Mouse (Mus musculus): ENCODE results near the gene Hp. TPM values are rescaled to one million over a fixed set of nuclear protein-coding genes. Genes with fewer than 3 reads are reported as not detected.

The Hp gene
- polyA plus RNA-seq, 1 experiment from 2014 or later, result 1.7 TPM

DNA sequence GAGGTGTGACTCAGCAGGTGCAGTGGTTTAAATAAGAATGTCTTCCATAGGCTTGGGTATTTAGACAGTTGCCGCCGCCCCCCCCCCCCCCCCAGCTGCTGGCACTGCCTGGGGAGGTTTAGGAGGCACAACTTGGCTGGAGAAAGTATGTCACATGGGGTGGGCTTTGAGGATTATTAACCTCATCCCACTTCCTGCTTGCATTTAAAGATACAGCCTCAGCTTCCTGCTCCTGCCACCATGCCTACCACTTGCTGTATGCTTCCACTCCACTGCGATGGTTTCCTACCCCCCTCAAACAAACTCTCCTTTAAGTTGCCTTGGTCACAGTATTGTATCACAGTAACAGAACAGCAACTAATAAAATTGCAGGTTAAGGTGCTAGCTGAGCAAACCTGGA lies 34.9 kb downstream of the Hp start:
- H3K36me3 ChIP-seq, result peaks cover 36% of the 10 kb centered on the region
- ATAC-seq (ENCODE audit: low FRiP score, low read depth), result no peak
- no peaks in the 10 kb centered on the region for H3K27me3 ChIP-seq
- H3K4me2 ChIP-seq (replicated peaks), result no peak overlapping the region
- no peak overlapping the region for H3K4me3 ChIP-seq
- H3K27ac ChIP-seq, result no peak overlapping the region; the same call in 1 of the 2 replicates
- H3K9me3 ChIP-seq, result no peaks in the 10 kb centered on the region
- WGBS, result 47% methylated on average over 3 of the region's 3 CpGs
- no peak overlapping the region for H3K9ac ChIP-seq
- peaks cover 24% of the 10 kb centered on the region for H3K4me1 ChIP-seq

DNA sequence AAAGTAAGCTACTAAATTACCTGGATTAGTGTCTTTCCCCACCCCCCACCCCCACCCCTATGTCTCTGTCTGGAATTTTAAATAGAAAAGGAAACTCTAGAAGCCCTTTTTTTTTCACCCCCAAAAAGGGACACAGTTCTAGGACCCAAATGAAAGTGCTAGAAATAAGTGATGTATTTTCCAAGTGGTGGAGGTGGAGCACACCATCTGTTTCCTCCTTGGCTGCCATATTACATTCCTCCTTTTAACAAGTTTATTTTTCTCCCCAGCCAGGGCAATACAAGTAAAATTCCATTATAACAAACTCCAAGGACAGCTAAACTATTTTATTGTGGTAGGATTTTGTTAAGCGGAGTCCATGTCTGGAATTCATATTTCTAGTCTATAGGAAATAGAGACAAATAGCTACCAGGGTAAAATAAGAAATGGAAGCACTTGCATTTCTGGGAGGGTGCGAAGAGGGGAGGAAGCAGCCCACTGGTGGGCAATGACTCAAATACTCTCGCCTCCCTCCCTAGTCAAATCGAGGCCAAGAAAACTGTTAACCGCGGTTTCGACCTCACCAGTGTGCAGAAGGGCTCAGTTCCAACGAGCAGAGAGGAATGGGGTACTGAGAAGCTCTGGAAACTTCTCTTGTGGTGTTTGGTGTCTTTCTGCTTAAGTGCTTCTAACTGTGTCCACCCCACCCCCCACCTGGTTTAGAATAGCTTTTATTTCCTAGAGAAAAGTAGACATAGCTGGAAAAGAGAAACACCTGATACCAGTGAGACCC lies 36.0 kb downstream of the Hp start:
- peak overlapping the region; percentile 78 for H3K27ac ChIP-seq
- H3K9me3 ChIP-seq, result no peaks in the 10 kb centered on the region
- ATAC-seq (ENCODE audit: low FRiP score, low read depth), result peak; percentile 72
- no peak overlapping the region for H3K4me3 ChIP-seq
- no peaks in the 10 kb centered on the region for H3K27me3 ChIP-seq
- H3K9ac ChIP-seq, result no peak overlapping the region
- H3K4me2 ChIP-seq (replicated peaks), result no peak overlapping the region
- peaks cover 24% of the 10 kb centered on the region for H3K4me1 ChIP-seq
- peaks cover 24% of the 10 kb centered on the region for H3K36me3 ChIP-seq
- 52% methylated on average over 8 of the region's 8 CpGs for WGBS

DNA sequence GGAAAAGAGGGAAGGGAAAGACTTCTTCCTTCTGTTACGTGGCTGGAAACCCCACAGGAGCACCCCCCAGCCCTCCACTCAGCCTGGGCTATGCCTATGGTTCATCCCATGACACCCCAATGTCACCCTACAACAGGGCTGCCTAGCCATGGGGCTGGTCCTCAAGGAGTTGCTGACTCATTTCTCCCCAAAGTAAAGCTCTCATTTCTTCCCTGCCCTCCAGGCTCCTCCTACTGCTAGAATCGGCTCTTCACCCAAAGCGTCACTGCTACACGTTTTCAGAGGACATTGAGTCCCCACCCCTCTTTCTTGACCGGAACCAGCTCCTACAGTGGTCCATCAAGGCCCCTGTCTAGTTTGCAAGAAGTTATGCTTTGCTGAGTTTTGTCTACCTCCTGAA lies 36.8 kb downstream of the Hp start:
- Histone ChIP-seq H3K4me2 (replicated peaks) (no peak overlapping the region), H3K27me3 (no peaks in the 10 kb centered on the region), H3K9ac (no peak overlapping the region), H3K36me3 (peaks cover 17% of the 10 kb centered on the region), H3K4me1 (peaks cover 24% of the 10 kb centered on the region), H3K9me3 (no peaks in the 10 kb centered on the region), H3K27ac (peak overlapping the region; percentile 78), H3K4me3 (no peak overlapping the region)
- no peak for ATAC-seq (ENCODE audit: low FRiP score, low read depth)
- 66% methylated on average over 5 of the region's 5 CpGs for WGBS

DNA sequence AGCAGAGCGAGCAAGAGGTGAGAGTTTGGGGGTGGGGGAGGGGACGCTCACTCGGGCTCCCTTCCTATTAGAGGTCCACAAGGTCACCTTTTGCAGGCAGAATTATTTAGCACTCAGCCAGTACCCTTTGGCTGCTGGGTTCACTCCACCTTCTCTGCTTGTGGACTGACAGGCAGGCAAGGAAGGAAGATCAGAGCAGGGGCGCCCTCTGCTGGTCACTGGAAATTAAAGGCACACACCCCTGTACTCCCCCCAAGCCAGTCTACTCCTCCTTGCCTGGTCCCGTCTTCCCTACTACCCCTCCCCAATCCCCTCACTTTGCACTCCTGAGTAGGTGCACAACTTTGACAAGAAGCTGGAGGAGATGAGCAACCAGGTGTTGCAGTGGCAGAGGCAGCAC lies 42.3 kb downstream of the Hp start:
- 3% methylated on average over 5 of the region's 5 CpGs for whole genome bisulfite sequencing
- H3K4me1 ChIP-seq, result peaks cover 5% of the 10 kb centered on the region
- peak overlapping the region; percentile 58; the same call in 1 of the 2 replicates for H3K9ac ChIP-seq
- no peaks in the 10 kb centered on the region for H3K9me3 ChIP-seq
- peak; percentile 87 for ATAC-seq (ENCODE audit: low FRiP score, low read depth)
- H3K27me3 ChIP-seq, result no peaks in the 10 kb centered on the region
- peak overlapping the region; percentile 50 for H3K4me2 ChIP-seq (replicated peaks)
- peak overlapping the region; percentile 48; the same call in 1 of the 2 replicates for H3K27ac ChIP-seq
- no peaks in the 10 kb centered on the region for H3K36me3 ChIP-seq
- peak overlapping the region; percentile 19; the same call in 1 of the 2 replicates for H3K4me3 ChIP-seq

DNA sequence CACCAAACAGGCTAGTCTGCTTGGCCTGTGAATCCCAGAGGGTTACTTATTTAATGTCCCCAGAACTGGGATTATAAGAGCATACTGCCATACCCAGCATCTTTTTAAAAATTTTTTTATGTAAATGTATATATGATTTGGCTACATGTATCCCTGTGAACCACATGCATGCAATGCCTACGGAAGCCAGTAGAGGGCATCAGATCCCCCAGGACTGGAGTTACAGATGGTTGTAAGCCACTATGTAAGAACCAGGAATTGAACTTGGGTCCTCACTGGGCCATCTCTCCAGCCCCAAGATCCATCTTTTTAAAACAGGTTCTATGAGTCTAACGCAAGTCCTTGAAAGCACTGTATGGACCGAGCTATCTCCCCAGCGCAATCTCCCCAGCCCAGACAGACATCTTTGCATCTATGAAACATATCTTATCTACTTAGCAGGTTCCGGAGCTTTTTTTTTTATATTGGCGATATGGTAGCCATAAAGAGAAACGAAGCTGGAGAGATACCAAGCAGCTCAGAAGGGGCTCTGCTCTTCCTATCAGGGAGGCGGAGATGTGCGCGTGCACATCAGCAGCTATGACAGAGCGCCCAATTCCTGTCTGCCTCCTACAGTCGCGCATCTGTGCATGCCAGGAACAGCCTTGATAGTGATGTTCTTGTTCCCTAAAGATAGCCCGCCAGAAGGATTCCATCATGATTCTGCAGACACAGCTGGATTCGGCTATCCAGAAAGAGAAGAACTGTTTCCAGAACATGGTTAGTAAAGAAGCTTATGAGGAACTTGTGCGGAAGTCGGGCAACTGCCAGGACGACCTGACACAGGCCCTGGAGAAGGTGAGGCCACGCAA lies 43.6 kb downstream of the Hp start:
- H3K4me3 ChIP-seq, result no peak overlapping the region
- 86% methylated on average over 19 of the region's 19 CpGs for whole genome bisulfite sequencing
- H3K27me3 ChIP-seq, result no peaks in the 10 kb centered on the region
- no peaks in the 10 kb centered on the region for H3K36me3 ChIP-seq
- peaks cover 5% of the 10 kb centered on the region for H3K4me1 ChIP-seq
- no peak for ATAC-seq (ENCODE audit: low FRiP score, low read depth)
- H3K27ac ChIP-seq, result no peak overlapping the region
- H3K4me2 ChIP-seq (replicated peaks), result no peak overlapping the region
- no peaks in the 10 kb centered on the region for H3K9me3 ChIP-seq
- H3K9ac ChIP-seq, result no peak overlapping the region

Other genes starting within 250 kb of the Hp start
- gene Pmfbp1, start 85.1 kb downstream of the Hp start, polyA plus RNA-seq (2015; fragmentation: Nextera tagmentation; extraction: Ambion mirVana), result 0.23 and 0.29 TPM in 2 replicates
- 27.6 and 29.2 TPM in 2 replicates for gene Dhx38, start 13.3 kb downstream of the Hp start, polyA plus RNA-seq (2015; fragmentation: Nextera tagmentation; extraction: Ambion mirVana)
- 25.2 and 25.4 TPM in 2 replicates for gene Txnl4b, start 13.3 kb downstream of the Hp start, polyA plus RNA-seq (2015; fragmentation: Nextera tagmentation; extraction: Ambion mirVana)
- gene Dhodh, start 29.5 kb upstream of the Hp start, polyA plus RNA-seq (2015; fragmentation: Nextera tagmentation; extraction: Ambion mirVana), result 49.8 and 54.1 TPM in 2 replicates
- 0.10 and 0.13 TPM in 2 replicates for gene Pkd1l3, start 35.3 kb upstream of the Hp start, polyA plus RNA-seq (2015; fragmentation: Nextera tagmentation; extraction: Ambion mirVana)
- gene Ist1, start 114.1 kb upstream of the Hp start, polyA plus RNA-seq (2015; fragmentation: Nextera tagmentation; extraction: Ambion mirVana), result 159 and 162 TPM in 2 replicates
- gene Zfp821, start 126.4 kb upstream of the Hp start, polyA plus RNA-seq (2015; fragmentation: Nextera tagmentation; extraction: Ambion mirVana), result 38.7 and 40.4 TPM in 2 replicates
- 6.7 and 11.3 TPM in 2 replicates for gene Atxn1l, start 158.6 kb upstream of the Hp start, polyA plus RNA-seq (2015; fragmentation: Nextera tagmentation; extraction: Ambion mirVana)
- gene Ap1g1, start 199.4 kb upstream of the Hp start, polyA plus RNA-seq (2015; fragmentation: Nextera tagmentation; extraction: Ambion mirVana), result 37.4 and 43.0 TPM in 2 replicates

Measured in limb, embryonic 13.5 days (tissue).